Mouse (Mus musculus) 3134 (cell line): ENCODE data around the gene 3425401B19Rik.

Experiments
- DNase-seq: peaks from one replicate; pipeline ENCODE4 v3.0.0-alpha.2; 2011; ENCODE audit warnings: low spot score; ENCODE audit not compliant: insufficient read length; ENCODE audit errors: extremely low read depth

Gene 3425401B19Rik

DNA sequence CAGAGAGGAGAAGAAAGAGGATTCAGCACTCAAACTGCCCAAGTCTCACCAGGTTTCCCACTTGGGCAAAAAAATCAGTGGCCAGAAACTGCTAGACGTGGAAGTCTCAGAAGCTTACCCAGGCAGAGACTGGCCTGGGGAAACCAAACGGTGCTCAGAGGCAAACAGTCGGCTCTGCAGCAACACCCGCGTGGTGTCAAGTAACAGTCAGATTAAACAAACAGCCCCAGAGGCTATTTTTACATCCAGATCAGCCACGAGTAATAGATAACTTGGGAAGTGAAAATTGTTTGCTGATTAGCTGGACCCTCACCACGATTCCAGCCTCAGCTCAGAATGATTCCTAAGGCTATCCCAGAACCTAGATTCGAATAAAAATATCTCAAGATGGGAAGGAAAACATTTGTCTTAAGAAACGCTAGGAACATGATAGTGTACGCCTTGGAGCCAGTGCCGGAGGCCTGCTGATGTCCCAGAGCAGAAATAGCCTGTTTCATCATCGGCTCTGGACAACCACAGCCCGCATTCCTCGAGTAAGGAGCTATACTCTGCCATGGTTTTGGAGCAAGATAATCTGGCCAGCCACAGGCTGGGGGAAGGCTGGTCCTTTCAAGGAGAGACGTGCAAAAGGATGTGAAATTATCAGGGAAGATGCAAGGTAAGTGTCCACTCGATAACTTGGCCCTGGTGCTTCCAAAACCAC lies at the start of gene 3425401B19Rik:
Gene 3425401B19Rik (minus strand): TSS at position 170 of the 703 bp plus-strand sequence.
- no peak for DNase-seq

DNA sequence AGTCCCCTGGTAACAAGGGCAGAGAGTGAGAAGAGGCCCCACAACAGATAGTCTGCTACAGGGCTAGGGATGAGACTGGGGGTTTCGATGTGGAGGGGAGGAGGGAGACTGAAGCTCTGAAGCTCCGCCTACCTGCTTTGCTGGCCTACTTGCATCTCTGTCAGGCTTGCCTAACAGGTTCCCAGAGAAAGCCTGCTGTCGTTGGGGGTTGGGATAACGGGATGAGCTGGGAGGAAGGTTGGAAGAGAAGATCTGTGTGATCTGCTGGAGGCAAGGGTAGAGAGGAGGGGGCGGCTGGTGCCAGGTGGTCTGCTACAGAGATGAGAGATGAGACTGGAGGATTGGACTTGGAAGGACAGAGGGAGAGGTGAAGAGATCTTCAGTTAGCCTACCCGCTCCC lies 47.9 kb upstream of the 3425401B19Rik start:
- no peak for DNase-seq

DNA sequence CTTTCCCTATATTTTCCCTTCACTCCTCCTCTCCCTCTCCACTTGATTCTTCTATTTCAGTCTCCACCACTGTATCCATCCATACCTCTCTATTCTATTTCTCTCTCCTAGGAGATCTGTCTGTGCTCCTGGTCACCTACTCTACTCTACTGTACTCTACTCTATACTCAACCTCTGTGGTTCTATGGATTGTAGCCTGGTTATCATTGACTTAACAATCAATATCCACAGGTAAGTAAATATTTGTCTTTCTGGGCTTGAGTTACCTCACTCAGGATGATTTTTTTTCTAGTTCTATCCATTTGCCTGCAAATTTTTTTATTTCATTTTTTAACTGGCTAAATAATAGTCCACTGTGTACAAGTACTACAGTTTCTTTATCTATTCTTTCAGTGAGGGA lies 41.8 kb upstream of the 3425401B19Rik start:
- no peak for DNase-seq

DNA sequence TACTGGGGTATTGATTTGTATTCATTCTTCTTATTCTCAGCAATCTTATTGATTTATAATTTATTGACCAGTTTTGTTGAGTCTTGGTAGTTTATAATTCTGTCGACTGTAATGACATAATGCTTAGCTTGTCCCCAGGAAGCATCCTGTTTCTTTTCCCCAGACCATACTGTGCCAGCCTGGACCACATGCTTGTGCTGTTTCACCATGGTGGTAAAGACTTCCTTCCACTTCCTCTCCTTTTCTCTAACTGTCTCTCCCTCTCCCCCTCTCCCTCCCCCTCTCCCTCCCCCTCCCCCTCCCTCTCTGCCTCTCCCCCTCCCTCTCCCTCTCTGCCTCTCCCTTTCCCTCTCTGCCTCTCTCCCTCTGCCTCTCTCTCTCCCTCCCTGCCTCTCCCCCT lies 36.4 kb upstream of the 3425401B19Rik start:
- no peak for DNase-seq

DNA sequence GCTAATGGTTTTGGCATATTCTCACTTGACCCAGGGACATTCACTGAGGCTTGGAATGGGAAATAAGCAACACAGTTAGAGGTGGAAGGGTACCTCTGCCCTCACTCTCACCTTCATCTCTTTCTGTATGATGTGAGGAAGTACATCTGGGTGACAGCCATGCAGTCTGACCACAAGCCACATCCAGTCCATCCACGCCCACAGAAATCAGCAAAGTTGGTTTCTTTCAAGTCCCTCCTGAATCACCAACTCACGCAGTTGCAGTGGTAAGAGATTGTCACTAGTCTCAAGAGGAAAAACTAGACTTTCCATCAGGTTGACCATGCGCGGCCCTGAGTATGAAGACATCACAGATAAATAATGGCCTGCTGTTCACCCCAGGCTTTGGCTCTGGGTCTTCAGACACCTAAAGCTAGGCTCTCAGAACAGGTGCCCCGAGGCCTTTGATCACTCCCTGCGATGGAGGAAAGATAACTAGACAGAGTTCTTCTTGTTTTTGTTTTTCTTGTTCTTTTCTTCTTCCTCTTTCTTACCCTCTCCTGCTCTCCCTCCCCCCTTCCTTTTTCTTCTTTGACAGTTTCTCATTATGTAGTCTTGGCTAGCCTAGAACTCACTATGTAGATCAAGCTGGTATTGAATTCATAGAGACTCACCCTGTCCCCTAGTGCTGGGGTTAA lies 31.8 kb upstream of the 3425401B19Rik start:
- no peak for DNase-seq

DNA sequence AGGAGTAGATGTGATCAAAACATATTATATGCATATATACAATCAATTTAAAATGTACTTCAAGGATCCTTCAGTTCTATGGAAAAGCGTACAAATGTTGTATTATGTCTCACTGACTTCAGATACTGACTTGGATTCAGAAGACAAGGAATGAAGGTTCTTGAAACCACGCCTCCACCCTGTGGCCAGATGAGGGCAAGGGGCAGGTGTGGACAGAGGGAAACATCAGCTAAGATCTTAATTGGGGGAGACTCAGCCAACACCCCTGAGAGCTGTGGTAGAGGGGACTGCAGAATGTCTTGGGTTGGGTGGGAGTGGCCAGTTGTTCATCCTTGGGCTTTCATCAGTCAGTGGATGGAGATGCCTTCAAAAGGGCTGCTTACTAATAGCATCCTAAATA lies 30.4 kb upstream of the 3425401B19Rik start:
- no peak for DNase-seq

DNA sequence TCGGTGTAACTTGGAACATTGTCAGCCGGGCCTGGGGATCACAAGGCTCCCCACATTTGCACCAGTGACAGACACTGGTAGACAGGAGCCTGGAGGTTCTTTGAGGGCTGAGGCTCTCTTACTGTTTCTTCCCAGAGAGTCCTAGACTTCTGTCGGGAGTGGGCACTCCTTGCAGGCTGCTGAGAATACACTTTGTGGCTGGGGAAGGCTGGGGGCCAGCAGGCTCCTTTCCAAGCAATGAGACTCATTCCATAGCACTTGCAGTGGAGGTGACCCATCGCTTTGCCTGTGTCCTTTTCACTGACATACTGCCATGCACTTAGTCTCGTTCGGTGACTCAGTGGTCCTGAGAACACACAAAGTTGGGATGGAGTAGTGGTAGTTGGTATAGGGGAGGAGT lies 30.0 kb upstream of the 3425401B19Rik start:
- no peak for DNase-seq

DNA sequence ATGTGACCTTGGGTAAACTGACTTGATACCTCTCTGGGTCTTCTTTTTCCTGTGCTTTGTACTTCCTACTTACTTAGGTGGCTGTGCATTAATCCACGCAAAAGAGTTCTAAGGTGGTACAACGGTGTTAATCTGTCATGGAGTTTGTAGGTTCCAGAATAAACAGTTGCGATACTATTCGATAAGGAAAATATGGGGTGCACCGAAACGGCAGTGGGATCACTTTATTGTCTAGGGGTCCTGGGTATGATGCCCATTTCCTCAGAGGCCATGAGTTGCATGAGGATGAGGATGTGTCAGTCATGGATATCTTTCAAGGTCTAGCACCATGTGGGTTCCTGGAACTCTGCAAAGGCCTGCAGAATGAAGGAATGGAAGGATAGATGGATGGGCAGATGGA lies 24.8 kb upstream of the 3425401B19Rik start:
- no peak for DNase-seq

DNA sequence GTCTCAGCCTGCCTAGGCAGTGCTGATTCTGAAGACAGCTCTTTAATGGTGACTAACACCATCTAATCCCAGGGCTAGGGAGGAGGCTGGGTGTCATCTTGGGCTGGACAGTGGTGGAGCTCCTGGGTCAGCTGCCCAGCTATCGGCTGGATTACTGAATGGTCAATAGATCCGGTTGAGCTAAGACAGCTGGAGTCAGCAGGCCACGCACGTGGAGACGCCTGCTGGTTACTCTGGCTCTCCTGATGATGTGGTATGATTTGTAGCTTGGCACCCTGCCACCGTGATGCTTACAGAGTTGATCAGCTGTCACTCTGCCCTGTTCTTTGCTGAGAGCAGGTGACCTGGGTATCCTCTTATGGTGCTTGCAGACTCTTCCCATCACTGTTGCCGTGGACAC lies 23.7 kb upstream of the 3425401B19Rik start:
- no peak for DNase-seq

DNA sequence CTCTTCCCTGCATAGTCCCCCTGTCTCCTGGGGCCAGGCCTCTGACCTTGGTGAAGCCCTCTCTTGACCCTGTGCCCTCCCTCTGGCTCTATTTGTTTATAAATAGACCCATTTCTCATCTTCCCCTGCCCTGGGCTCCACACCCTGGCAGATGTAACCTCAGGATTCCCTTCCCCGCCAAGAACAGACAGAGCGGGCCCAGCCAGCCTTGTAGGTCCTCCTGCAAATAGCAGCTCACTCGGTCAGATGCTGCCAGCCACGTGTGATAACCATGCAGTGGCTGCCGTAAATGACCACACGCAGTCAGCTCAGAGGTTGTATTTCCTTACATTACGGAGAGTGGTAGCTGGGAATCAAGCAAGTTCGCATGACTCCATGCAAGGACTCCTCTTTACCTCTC lies 22.8 kb upstream of the 3425401B19Rik start:
- no peak for DNase-seq

DNA sequence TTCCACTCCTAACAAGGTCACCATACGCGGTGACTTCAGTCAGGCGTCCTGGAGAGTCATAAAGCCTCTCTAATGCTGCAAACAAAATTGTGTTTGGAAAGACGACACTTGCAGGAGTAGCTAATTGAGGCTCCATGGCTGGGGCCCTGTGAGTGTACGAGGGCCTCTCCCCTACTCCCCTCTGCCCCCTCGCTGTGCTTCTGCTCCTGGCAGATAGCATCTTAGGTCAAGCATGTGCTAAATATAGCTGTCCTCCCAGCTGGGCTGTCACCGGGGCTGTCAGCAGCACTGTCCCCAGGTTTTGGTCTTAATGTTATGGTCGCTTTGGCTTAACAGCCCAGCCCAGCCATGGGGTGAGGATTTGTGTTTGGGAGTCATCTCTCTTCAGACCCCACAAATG lies 15.9 kb upstream of the 3425401B19Rik start:
- DNase-seq, result no peak

DNA sequence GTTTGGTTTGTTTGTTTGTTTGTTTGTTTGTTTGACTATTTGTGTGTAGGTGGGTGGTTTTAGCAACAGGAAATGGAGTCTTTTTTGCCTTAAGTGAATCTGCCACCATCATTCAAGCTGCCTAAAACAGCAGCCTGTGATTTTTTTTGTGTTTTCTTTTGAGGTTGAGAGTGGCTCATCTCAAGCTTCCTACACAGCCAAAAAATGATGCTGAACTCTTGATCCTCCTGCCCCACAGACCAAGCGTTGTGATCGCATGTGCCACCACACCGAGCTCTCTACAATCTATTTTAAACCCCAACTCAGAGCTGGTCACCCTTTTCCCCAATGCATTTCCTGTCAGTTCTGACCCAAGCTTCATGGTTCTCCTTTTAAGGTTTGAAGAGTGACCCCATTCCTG lies 13.5 kb upstream of the 3425401B19Rik start:
- DNase-seq, result no peak

DNA sequence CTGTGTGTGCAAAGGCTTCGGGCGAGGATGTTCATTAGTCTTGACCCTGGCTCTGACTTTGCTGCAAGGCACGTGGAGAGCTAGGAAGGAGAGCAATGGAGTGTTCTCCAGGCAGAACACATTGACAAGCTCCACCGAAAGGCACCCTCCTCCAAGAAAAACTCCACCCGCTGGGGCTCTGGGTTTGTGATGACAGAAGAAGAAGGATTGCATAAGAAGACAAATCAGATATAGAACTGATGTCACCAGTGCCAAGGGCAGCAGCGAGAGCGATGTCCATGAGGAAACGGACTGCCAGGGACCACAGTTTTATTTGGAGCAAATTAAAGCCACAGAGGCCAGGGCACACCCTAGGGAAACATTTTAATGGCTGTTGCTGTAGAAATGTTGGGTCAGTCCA lies 12.7 kb upstream of the 3425401B19Rik start:
- no peak for DNase-seq

DNA sequence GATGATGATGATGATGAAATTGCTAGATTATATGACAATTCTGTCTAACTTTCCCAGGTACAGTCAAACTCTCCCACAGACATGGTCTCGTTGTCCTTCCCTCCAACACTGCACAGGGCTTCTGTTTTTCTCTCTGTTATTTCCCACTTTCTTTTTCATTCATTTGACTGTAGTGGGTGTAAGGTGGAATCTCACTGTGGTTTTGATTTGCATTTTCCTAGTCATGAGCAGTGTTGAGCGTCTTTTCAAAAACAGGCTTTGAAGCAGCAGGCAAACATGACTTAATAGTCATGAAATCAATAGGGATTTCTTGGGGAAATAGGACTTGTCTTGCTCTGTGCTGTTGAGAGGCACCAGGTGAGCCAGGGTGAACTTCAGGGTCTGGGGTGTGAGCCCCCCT lies 11.3 kb upstream of the 3425401B19Rik start:
- no peak for DNase-seq

DNA sequence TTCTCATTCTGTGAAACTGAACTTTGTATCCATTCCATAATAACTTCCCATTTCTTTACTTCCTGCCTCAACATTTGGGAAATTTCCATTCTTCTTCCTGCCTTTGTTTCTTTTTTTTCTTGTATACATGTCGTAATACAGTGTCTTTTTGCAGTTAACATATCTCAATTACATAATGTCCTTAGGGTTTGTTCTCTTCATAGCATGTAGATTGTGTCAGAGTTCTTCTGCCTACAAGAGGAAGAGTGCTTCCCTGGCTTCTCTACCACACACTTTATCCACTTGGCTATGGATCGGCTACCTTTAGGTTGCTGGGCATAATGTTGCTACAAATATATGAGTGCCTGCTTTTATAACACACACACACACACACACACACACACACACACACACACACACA lies 10.8 kb upstream of the 3425401B19Rik start:
- DNase-seq, result no peak

DNA sequence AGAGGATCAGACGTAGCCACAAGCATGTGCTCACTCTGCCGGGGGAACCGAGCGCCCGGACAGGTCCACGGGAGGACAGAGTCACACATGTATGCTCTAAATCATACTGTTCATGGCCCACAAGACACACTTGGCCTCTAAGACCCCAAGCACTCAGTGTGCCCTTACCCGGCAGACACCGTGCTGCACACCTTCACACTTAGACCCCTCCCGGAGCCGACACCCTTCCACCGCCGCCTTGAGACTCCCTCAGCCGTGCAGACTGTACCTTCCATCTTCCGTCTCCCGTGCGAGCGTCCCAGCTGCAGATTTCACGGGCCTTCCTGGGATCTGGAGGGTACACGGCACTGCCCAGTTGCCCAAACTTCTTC lies 373 bp downstream of the 3425401B19Rik start:
- no peak for DNase-seq

DNA sequence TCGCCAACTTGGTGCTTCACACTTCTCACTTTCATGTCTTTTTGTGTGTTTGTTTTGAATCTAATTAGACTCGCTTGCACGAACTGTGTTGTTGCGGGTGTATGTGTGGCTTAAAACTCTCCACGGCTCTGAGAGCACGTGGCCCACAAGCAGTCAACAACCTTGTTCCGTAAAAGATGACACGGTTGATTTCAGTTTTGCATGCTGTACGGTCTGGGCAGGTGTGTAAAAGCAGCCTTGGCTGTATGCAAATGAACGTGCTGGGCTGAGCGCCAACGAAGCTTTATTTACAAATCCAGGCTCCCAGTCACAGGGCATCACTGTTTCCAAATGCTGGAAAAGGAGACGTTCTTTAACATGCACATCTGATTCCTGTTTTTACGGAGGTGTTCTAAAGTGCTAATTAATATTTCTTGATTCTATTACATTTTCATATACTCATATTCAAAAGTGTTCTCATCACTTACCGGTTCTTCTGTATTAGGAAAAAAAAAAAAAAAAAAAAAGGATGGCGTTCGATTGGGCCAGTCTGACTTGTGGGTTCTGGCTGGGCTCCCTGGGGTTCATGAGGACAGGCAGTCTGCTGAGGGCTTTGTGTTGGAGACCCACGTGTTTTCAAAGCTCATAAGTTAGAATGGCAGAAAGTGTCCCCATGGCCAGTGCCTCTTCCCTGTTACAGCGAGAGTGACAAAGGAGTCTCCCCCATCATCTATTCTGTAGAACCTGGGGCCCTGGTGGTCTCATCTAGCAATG lies 935 bp downstream of the 3425401B19Rik start:
- DNase-seq, result no peak

DNA sequence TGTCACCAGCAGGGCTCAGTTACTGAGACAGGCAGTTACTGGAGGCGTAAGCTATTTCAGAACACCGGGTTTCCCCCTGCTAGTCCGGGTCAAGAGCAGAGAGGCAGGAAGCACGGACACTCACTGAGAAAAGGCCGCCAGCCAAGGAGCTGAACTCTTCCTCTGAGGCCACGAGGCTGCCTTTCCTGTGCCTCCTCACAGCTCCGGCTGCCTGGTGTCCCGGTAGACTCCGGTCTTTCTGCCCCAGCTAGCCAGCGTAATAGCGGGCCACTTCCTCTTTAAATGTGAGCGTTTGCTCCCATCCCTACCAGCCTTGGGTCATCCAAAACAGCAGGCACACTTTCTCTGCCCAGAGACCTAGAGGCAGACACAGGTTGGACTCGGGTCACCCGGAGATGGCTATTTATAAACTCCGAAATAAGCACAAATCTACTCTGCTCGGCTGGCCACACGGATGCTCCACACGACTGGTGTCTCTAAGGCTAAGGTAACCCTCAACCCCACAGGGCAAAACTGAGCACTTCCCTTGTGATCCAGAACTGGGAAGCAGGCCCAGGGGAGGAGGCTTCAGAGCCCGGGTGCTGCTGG lies 1.7 kb downstream of the 3425401B19Rik start:
- DNase-seq, result no peak

DNA sequence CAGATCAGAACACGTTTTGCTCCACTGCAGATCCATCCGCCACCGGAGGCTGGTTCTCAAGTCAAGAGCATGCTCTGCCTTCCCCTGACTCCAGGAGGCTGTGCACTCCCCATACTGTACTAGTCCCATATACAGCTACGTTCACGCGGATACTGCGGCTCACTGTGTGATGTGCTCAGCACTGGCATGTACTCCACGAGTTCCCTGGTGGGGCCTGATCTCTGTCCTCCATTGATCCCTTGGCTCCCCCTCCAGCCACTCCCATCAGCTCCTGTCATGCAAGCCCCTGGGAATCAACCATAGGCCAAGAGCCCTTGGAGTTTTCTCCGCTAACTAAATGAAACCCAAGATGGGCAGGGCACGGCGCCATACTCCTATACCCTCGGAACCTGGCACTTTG lies 2.6 kb downstream of the 3425401B19Rik start:
- DNase-seq, result no peak

DNA sequence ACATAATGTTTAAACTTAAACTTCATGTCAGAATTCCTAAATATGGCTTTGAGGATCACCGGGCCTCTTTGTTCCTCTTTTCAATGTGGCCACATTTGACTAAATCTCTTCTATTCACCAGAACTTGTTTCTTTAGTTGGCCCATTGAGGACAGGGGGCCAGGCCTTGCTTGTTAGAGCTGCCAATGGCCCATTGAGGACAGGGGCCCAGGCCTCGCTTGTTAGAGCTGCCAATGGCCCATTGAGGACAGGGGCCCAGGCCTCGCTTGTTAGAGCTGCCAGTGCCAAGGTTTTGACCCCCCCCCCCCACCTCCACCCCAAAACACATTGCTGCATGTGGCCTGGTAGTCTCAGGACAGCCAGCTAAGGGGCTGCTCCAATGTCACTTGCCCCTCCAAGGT lies 3.5 kb downstream of the 3425401B19Rik start:
- DNase-seq, result no peak

DNA sequence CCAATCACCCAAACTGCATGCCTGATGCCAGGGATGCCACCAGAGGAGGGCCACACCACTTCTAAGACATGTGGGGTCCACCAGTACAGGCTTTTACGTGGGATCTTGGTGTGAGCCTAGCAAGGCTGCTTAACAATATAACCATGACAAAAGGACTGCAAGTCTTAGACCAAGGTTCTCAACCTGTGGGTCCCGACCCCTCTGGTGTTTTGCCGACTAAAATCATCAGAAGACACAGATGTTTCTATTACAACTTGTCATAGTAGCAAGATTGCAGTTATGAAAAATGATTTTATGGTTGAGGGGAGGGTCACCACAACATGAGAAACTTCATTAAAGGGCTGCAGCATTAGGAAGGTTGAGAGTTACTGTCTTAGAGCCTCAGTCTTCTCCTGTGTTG lies 6.5 kb downstream of the 3425401B19Rik start:
- no peak for DNase-seq

DNA sequence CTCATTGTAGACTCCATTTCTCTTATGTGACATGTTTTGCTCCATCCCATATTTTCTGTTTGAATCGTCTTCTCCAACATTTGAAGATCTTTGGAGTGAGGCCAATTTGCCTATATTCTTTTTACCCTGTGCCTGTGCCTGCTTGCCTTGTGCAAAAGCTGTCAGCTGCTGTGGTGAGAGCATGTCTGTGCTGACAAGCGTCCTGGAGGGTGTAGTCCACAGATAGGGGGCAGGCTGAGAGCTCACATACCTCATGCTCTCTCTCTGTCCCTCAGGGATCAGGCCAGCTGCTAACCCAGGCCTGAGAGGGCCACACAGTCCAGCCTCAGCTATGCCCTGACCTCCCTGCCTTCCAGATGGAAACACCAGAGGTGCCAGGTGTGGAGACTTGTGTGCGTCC lies 11.9 kb downstream of the 3425401B19Rik start:
- no peak for DNase-seq
